Mouse (Mus musculus): ENCODE measurements at regions not wholly inside any gene's neighbourhood (a gene's known extent, or its start where the extent isn't known, plus 50 kb on each side); places are given as distances from the start of the nearest gene placed in this dataset.

- DNase-seq (ENCODE audit: low read depth, low spot score): no peak
Measured at GRCm38 (mm10) chr3:133599731-133600130, 54.8 kb upstream of the Tet2 start.

- DNase-seq (ENCODE audit: low read depth, low spot score): peak; percentile 14
Measured at GRCm38 (mm10) chr3:133600447-133601220, 55.7 kb upstream of the Tet2 start.

- DNase-seq (ENCODE audit: low read depth, low spot score): no peak
Measured at GRCm38 (mm10) chr3:133605460-133605859, 60.5 kb upstream of the Tet2 start.

GRCm38 (mm10) chr3:133608845-133609261 is 63.9 kb upstream of the Tet2 start:
- no peak for DNase-seq (ENCODE audit: low read depth, low spot score)

GRCm38 (mm10) chr3:133613836-133614711 is 69.1 kb upstream of the Tet2 start:
- DNase-seq (ENCODE audit: low read depth, low spot score): peak; percentile 26

GRCm38 (mm10) chr3:133614712-133615426 is 69.9 kb upstream of the Tet2 start:
- peak; percentile 26 for DNase-seq (ENCODE audit: low read depth, low spot score)

- DNase-seq (ENCODE audit: low read depth, low spot score): no peak
Measured at GRCm38 (mm10) chr3:133617036-133617435, 72.1 kb upstream of the Tet2 start.

GRCm38 (mm10) chr3:133618491-133618890 is 73.6 kb upstream of the Tet2 start:
- DNase-seq (ENCODE audit: low read depth, low spot score): no peak

- DNase-seq (ENCODE audit: low read depth, low spot score): no peak
Measured at GRCm38 (mm10) chr3:133623201-133623744, 78.3 kb upstream of the Tet2 start.

GRCm38 (mm10) chr3:133624079-133624875 is 79.3 kb upstream of the Tet2 start:
- no peak for DNase-seq (ENCODE audit: low read depth, low spot score)

- DNase-seq (ENCODE audit: low read depth, low spot score): no peak
Measured at GRCm38 (mm10) chr3:133625046-133625445, 80.1 kb upstream of the Tet2 start.

- no peak for DNase-seq (ENCODE audit: low read depth, low spot score)
Measured at GRCm38 (mm10) chr3:133626442-133626841, 81.5 kb upstream of the Tet2 start.

GRCm38 (mm10) chr3:133627116-133627844 is 82.3 kb upstream of the Tet2 start:
- DNase-seq (ENCODE audit: low read depth, low spot score): no peak

GRCm38 (mm10) chr3:133634306-133634705 is 89.4 kb upstream of the Tet2 start:
- no peak for DNase-seq (ENCODE audit: low read depth, low spot score)

GRCm38 (mm10) chr3:133645604-133646003 is 100.7 kb upstream of the Tet2 start:
- DNase-seq (ENCODE audit: low read depth, low spot score): no peak

GRCm38 (mm10) chr3:133646449-133647059 is 101.6 kb upstream of the Tet2 start:
- no peak for DNase-seq (ENCODE audit: low read depth, low spot score)

- no peak for DNase-seq (ENCODE audit: low read depth, low spot score)
Measured at GRCm38 (mm10) chr3:133650025-133650424, 105.1 kb upstream of the Tet2 start.

- no peak for DNase-seq (ENCODE audit: low read depth, low spot score)
Measured at GRCm38 (mm10) chr3:133651996-133652395, 107.1 kb upstream of the Tet2 start.

- DNase-seq (ENCODE audit: low read depth, low spot score): no peak
Measured at GRCm38 (mm10) chr3:133659759-133660158, 114.8 kb upstream of the Tet2 start.

- DNase-seq (ENCODE audit: low read depth, low spot score): no peak
Measured at GRCm38 (mm10) chr3:133661303-133661702, 116.4 kb upstream of the Tet2 start.
